Mouse (Mus musculus) thymus, postnatal 4 days (tissue): ENCODE measurements around the gene Cyp2d10.
A peak's percentile ranks its signal among the peaks of the same experiment; 100 is the strongest.
"Not testable (repeated sequence)": the region's sequence is repeated elsewhere in the genome, so short reads cannot be mapped to it uniquely, and the experiment has no call there.

ENCODE experiments used
- DNase-seq: peaks from one replicate; pipeline ENCODE4 v3.0.0; 2021

Gene Cyp2d10

GRCm38 (mm10) chr15:82406981-82407380, at the start of gene Cyp2d10:
Gene Cyp2d10 (minus strand): TSS chr15:82407195.
- DNase-seq, result no peak

DNA sequence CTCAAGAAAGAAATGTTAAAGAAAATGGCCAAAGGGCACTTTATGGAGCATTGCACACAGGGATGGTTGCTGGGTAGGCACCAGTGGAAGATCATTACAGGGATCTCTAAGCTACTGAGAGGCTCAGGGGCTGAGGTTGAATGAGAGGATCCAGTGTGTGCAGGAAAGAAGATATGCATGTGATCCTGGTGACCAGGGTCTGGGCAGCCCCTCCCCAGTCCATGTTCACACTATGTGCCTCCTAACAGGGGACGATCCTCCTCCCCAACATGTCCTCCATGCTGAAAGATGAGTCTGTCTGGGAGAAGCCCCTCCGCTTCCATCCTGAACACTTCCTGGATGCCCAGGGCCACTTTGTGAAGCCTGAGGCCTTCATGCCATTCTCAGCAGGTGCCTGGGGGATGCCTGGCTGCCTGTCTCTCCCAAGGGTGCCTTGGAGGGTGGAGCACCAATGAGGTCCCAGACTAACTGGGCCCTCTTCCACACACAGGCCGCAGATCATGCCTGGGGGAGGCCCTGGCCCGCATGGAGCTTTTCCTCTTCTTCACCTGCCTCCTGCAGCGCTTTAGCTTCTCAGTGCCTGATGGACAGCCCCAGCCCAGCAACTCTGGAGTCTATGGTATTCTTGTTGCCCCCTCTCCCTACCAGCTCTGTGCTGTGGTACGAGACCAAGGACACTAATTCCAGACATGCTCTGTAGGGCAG, 49.2 kb upstream of the Cyp2d10 start:
- not testable (repeated sequence) for DNase-seq

DNA sequence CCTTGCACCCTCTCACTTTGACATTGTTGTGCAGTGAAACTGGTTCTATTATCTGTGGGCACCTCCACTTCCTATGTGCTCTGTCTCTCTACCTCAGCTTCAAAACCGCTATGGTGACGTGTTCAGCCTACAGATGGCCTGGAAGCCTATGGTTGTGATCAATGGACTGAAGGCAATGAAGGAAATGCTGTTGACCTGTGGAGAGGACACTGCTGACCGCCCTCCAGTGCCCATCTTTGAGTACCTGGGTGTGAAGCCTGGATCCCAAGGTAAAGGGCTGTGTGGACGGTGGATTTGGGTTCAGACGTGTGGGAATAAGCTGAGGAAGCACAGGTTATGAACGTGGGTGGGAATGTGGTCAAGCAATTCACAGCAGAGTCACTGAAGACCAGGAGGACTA, 46.5 kb upstream of the Cyp2d10 start:
- DNase-seq, result not testable (repeated sequence)

- not testable (repeated sequence) for DNase-seq
Measured at GRCm38 (mm10) chr15:82452133-82452532, 45.1 kb upstream of the Cyp2d10 start.

- not testable (repeated sequence) for DNase-seq
Measured at GRCm38 (mm10) chr15:82450045-82450444, 43.0 kb upstream of the Cyp2d10 start.

DNA sequence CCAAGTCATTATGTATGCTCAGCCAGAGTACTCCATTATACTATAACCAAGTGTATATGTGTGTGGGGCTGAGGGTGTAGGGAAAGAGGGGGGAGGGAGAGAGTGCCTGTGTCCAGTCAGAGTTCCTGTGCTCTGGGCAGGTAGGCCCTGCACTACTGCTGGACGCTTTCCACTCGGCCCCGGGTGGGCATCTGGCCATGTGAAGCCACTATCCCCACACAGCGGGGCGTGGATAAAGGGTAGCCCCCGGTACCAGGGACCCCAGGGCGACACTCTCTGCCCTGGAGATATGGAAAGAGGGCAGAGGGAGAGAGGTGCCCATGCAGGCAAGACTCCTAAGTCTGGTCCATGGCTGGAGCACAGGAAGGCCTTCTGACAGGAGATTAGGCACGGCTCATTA, 38.2 kb upstream of the Cyp2d10 start:
- DNase-seq, result no peak

- DNase-seq, result no peak
Measured at GRCm38 (mm10) chr15:82443658-82444057, 36.7 kb upstream of the Cyp2d10 start.

- DNase-seq, result peak; percentile 6
Measured at GRCm38 (mm10) chr15:82437975-82438617, 31.1 kb upstream of the Cyp2d10 start.

DNA sequence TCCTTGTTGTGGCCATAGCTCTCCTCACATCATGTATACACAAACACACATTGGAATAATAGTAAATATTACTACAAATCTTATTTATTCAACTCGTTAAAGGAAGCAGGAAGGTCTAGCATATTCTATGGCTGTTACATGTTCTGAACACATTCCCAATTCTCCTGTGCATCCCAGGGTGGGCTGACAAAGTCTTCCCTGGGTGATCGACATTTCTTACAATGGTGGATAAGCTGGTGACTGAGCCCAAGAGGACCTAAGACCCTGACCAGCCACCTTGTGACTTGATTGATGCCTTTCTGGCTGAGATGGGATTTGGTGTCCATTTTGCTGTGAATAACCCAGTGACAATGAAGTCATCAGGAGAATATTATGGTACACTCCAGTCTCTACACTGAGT, 28.6 kb upstream of the Cyp2d10 start:
- DNase-seq, result no peak

GRCm38 (mm10) chr15:82435011-82435410, 28.0 kb upstream of the Cyp2d10 start:
- DNase-seq, result no peak

- DNase-seq, result no peak
Measured at GRCm38 (mm10) chr15:82434541-82434940, 27.5 kb upstream of the Cyp2d10 start.

DNA sequence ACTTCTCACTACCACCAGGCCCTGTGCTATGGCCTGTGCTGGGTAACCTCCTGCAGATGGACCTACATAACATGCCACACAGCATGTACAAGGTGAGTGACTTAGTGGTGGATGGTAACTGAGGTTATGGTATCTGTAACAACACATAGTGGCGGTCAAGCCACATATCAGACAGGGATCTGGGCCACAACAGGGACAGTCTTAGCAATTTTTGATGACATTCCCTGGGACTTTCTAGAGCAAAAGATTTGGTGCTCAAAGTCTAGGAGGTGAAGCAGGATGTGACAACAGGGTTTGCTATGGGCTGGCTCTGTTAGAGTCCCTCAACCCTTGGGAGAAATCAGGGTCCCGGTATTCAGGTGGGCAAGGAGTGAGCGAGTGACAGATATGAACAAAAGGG, 26.6 kb upstream of the Cyp2d10 start:
- DNase-seq, result no peak

- DNase-seq, result no peak
Measured at GRCm38 (mm10) chr15:82433137-82433536, 26.1 kb upstream of the Cyp2d10 start, which contains the start of gene Cyp2d9. Gene Cyp2d9 (plus strand): TSS chr15:82433437.

DNA sequence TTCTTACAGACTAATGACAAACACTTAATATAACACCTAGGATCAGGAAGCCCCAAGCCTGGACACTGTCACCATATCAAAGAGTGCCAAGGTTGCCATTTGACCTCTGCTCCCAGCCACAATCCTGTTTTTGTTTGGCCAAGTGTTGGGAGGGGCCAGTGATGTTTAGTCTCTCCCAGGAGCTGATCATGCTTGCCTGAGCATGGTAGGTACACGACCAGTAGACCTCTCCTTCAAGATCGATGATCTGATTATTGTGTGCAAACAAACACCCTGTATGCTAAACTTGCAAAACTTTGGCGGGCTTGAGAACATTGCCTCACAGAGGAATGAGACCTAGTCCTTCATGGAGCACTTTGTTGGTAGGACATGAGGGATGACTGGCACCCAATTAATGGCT, 16.5 kb upstream of the Cyp2d10 start:
- DNase-seq, result no peak

- DNase-seq, result no peak
Measured at GRCm38 (mm10) chr15:82422935-82423334, 15.9 kb upstream of the Cyp2d10 start.

DNA sequence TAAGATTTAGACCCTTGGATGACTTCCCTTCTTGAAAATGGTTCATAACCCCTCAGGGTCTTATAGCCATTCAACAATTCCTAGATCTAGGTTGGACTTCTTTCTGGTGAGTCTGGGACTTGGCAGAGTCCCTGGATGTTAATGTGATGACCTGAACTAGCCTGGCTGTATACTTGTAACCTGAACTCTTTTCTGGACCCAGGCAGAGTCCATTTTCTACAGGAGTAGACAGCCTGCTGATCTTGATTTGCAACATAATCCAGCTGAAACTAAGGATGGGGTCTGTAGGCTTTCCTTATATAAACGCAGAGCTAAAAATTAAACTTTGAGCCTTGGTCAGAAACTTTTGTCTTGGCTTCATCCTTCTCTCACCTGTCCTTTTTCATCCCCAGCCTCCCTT, 11.6 kb upstream of the Cyp2d10 start:
- DNase-seq, result no peak

GRCm38 (mm10) chr15:82416797-82417789, 10.1 kb upstream of the Cyp2d10 start:
- DNase-seq, result peak; percentile 83

GRCm38 (mm10) chr15:82407536-82407935, 541 bp upstream of the Cyp2d10 start:
- no peak for DNase-seq

- no peak for DNase-seq
Measured at GRCm38 (mm10) chr15:82404163-82404562, 2.8 kb downstream of the Cyp2d10 start.

DNA sequence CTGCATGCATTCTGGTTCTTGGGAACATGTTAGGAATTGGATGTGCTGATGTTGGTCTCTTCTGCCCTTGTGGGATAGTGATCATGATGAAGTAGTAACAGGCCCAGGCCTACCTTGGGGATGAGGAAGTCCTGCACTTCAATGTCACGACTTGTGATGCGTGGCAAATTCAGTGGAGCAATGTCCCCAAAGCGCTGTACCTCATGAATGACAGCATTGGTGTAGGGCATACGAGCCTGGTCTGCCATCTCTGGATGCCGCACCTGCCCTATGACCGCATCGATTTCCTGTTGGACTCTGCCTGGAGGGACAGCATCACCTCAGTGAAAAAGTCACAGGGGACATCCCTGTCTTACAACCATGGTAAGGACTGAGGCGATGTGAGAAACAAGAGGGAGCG, 3.4 kb downstream of the Cyp2d10 start:
- no peak for DNase-seq

GRCm38 (mm10) chr15:82402741-82403140, 4.3 kb downstream of the Cyp2d10 start:
- DNase-seq, result no peak

DNA sequence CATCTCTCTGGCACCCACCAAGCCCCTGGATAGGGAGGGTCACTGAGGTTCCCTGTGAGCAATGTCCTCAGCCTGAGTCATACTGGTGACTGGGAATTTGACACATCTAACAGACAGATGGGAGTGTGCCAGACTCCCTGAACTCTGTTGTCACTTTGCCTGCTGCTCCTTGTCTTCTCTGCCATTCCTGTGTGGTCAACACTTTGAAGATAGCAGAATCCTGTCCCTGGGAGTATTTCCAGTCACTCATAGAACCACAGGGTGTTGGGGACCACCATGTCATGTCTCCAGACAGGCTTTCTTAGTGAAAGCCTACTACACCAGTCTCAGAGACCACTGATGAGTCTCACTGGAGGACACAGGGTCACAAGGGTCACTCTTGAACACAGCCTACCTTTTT, 4.9 kb downstream of the Cyp2d10 start:
- DNase-seq, result no peak

GRCm38 (mm10) chr15:82401516-82401915, 5.5 kb downstream of the Cyp2d10 start:
- no peak for DNase-seq
